Mouse (Mus musculus) liver, adult 2 months (tissue): ENCODE data around the gene Acpp.

Experiments used
- CTCF ChIP-seq: fragments of 200-500 bp; IDR thresholded peaks from 2 replicates; pipeline ENCODE4 v1.5.1; 2011; ENCODE audit warnings: low read depth, low read length, control low read depth
- POLR2A ChIP-seq: fragments of 200-500 bp; IDR thresholded peaks from 2 replicates; pipeline ENCODE4 v1.6.1; 2011; ENCODE audit warnings: low read length, control low read depth; ENCODE audit not compliant: insufficient read depth; ENCODE audit errors: extremely low read depth

- TF ChIP-seq POLR2A = no peak
- no peak for TF ChIP-seq CTCF
Measured at GRCm38 (mm10) chr9:104251111-104251510, 86.4 kb downstream of the Acpp start.
